Mouse (Mus musculus) MEL (cell line): ENCODE measurements around the gene Bclaf1. TPM values are rescaled to one million over a fixed set of nuclear protein-coding genes. Genes with fewer than 3 reads are reported as not detected.

Experiments
- DNase-seq: peaks from one replicate; pipeline ENCODE4 v3.0.0; 2011; ENCODE audit warnings: low read depth, low spot score
- H3K27ac ChIP-seq: 2 replicates; pipeline ENCODE4 v1.5.1; 2012; ENCODE audit warnings: low read depth, mild to moderate bottlenecking, control low read depth, low read length, moderate library complexity; ENCODE audit not compliant: control insufficient read depth
- H3K27me3 ChIP-seq, 2 experiments: fragments of 150-350 bp in 1 of 2; sonication (generic) in 1 of 2; 2 replicates each; pipeline ENCODE4 v1.6.1; 2012; ENCODE audit warnings: low read length in 2 of 2, mild to moderate bottlenecking in 2 of 2, improper control_type of control experiment in 1 of 2, moderate library complexity in 1 of 2; ENCODE audit not compliant: insufficient read depth in 2 of 2, control insufficient read depth in 1 of 2
- H3K36me3 ChIP-seq, 2 experiments: 2 replicates each; pipeline ENCODE4 v1.6.1; 2012 to 2014; ENCODE audit warnings: low read length in 2 of 2, improper control_type of control experiment in 1 of 2, inconsistent platforms in 1 of 2, mild to moderate bottlenecking in 1 of 2; ENCODE audit not compliant: insufficient read depth in 2 of 2, control insufficient read depth in 1 of 2
- H3K4me1 ChIP-seq, 2 experiments: fragments of 150-350 bp in 1 of 2; sonication (generic) in 1 of 2; 2 replicates each; pipeline ENCODE4 v1.6.1; 2012; ENCODE audit warnings: low read length in 2 of 2, improper control_type of control experiment in 1 of 2, mild to moderate bottlenecking in 1 of 2; ENCODE audit not compliant: insufficient read depth in 2 of 2, control insufficient read depth in 1 of 2
- H3K4me3 ChIP-seq, 2 experiments: fragments of 150-350 bp in 1 of 2; sonication (generic) in 1 of 2; 2 replicates each; pipeline ENCODE4 v1.5.1; 2012; ENCODE audit warnings: low read depth in 2 of 2, low read length in 2 of 2, mild to moderate bottlenecking in 2 of 2, moderate library complexity in 2 of 2, control low read depth in 1 of 2, improper control_type of control experiment in 1 of 2; ENCODE audit not compliant: control insufficient read depth in 1 of 2, insufficient read depth in 1 of 2
- H3K79me2 ChIP-seq: 2 replicates; pipeline ENCODE4 v1.6.1; 2012; ENCODE audit warnings: mild to moderate bottlenecking, low read length, moderate library complexity; ENCODE audit not compliant: control insufficient read depth, poor library complexity, insufficient read depth
- H3K9ac ChIP-seq: 2 replicates; pipeline ENCODE4 v1.6.1; 2012; ENCODE audit warnings: low read depth, mild to moderate bottlenecking, control low read depth, low read length, moderate library complexity; ENCODE audit not compliant: control insufficient read depth, poor library complexity, severe bottlenecking
- H3K9me3 ChIP-seq: fragments of 150-350 bp; sonication (generic); replicated peaks from 2 replicates; pipeline ENCODE4 v1.6.1; 2012; ENCODE audit warnings: mild to moderate bottlenecking, low read length, improper control_type of control experiment, moderate library complexity; ENCODE audit not compliant: insufficient read depth
- BHLHE40 ChIP-seq: IDR thresholded peaks from 2 replicates; pipeline ENCODE4 v1.6.1; 2012; ENCODE audit warnings: low read depth, mild to moderate bottlenecking, inconsistent platforms, low read length, improper control_type of control experiment, borderline replicate concordance
- CHD2 ChIP-seq: IDR thresholded peaks from 2 replicates; pipeline ENCODE4 v1.6.1; 2011; ENCODE audit warnings: low read length, improper control_type of control experiment
- E2F4 ChIP-seq: IDR thresholded peaks from 2 replicates; pipeline ENCODE4 v1.6.1; 2011; ENCODE audit warnings: low read depth, low read length, improper control_type of control experiment, borderline replicate concordance
- ELF1 ChIP-seq: IDR thresholded peaks from 2 replicates; pipeline ENCODE4 v1.6.1; 2014; ENCODE audit warnings: low read depth, mild to moderate bottlenecking, inconsistent platforms, low read length, improper control_type of control experiment, moderate library complexity
- EP300 ChIP-seq, 2 experiments: IDR thresholded peaks; 2 replicates each; pipeline ENCODE4 v1.6.1; 2011; ENCODE audit warnings: improper control_type of control experiment in 2 of 2, low read length in 2 of 2, low read depth in 1 of 2, mild to moderate bottlenecking in 1 of 2
- ETS1 ChIP-seq: IDR thresholded peaks from 2 replicates; pipeline ENCODE4 v1.6.1; 2012; ENCODE audit warnings: low read depth, mild to moderate bottlenecking, inconsistent platforms, low read length, improper control_type of control experiment, moderate library complexity
- GABPA ChIP-seq: IDR thresholded peaks from 2 replicates; pipeline ENCODE4 v1.6.1; 2012; ENCODE audit warnings: low read depth, mild to moderate bottlenecking, inconsistent platforms, low read length, improper control_type of control experiment, moderate library complexity
- GATA1 ChIP-seq: IDR thresholded peaks from 2 replicates; pipeline ENCODE4 v1.6.1; 2011; ENCODE audit warnings: low read depth, low read length, improper control_type of control experiment
- HCFC1 ChIP-seq: IDR thresholded peaks from 2 replicates; pipeline ENCODE4 v1.6.1; 2012; ENCODE audit warnings: low read depth, mild to moderate bottlenecking, inconsistent platforms, low read length, improper control_type of control experiment, moderate library complexity
- KAT2A ChIP-seq: conservative IDR thresholded peaks from 2 replicates; pipeline ENCODE4 v1.6.1; 2012; ENCODE audit warnings: low read depth, low read length, improper control_type of control experiment, inconsistent platforms
- MAZ ChIP-seq: IDR thresholded peaks from 2 replicates; pipeline ENCODE4 v1.6.1; 2012; ENCODE audit warnings: low read depth, mild to moderate bottlenecking, inconsistent platforms, low read length, improper control_type of control experiment
- MXI1 ChIP-seq: IDR thresholded peaks from 2 replicates; pipeline ENCODE4 v1.6.1; 2011; ENCODE audit warnings: mild to moderate bottlenecking, low read depth, low read length, improper control_type of control experiment
- MYC ChIP-seq: IDR thresholded peaks from 2 replicates; pipeline ENCODE4 v1.6.1; 2011; ENCODE audit warnings: low read depth, mild to moderate bottlenecking, low read length, improper control_type of control experiment, moderate library complexity
- NELFE ChIP-seq: IDR thresholded peaks from 2 replicates; pipeline ENCODE4 v1.6.1; 2011; ENCODE audit warnings: low read depth, low read length, improper control_type of control experiment
- NRF1 ChIP-seq: IDR thresholded peaks from 2 replicates; pipeline ENCODE4 v1.6.1; 2014; ENCODE audit warnings: low read depth, mild to moderate bottlenecking, inconsistent platforms, low read length, improper control_type of control experiment, moderate library complexity; ENCODE audit not compliant: poor library complexity, insufficient read depth, severe bottlenecking
- POLR2A ChIP-seq, 2 experiments: IDR thresholded peaks; 2 replicates each; pipeline ENCODE4 v1.6.1; 2011 to 2012; ENCODE audit warnings: low read length in 2 of 2, mild to moderate bottlenecking in 2 of 2, control low read depth in 1 of 2, improper control_type of control experiment in 1 of 2, low read depth in 1 of 2, moderate library complexity in 1 of 2; ENCODE audit not compliant: control insufficient read depth in 1 of 2, insufficient read depth in 1 of 2, poor library complexity in 1 of 2
- POLR2AphosphoS2 ChIP-seq: IDR thresholded peaks from 2 replicates; pipeline ENCODE4 v1.6.1; 2011; ENCODE audit warnings: low read length, improper control_type of control experiment
- POLR2AphosphoS5 ChIP-seq: IDR thresholded peaks from 2 replicates; pipeline ENCODE4 v1.6.1; 2012; ENCODE audit warnings: low read depth, borderline replicate concordance, mild to moderate bottlenecking, inconsistent platforms, low read length, moderate library complexity, mixed read lengths
- TBP ChIP-seq: IDR thresholded peaks from 2 replicates; pipeline ENCODE4 v1.8.0; 2011; ENCODE audit warnings: low read depth, low read length, improper control_type of control experiment
- TCF12 ChIP-seq: IDR thresholded peaks from 2 replicates; pipeline ENCODE4 v1.6.1; 2014; ENCODE audit warnings: low read depth, mild to moderate bottlenecking, inconsistent platforms, low read length, improper control_type of control experiment, moderate library complexity
- UBTF ChIP-seq: IDR thresholded peaks from 2 replicates; pipeline ENCODE4 v1.6.1; 2012; ENCODE audit warnings: low read depth, mild to moderate bottlenecking, inconsistent platforms, low read length, improper control_type of control experiment, moderate library complexity, borderline replicate concordance; ENCODE audit not compliant: insufficient read depth
- USF1 ChIP-seq: IDR thresholded peaks from 2 replicates; pipeline ENCODE4 v1.6.1; 2014; ENCODE audit warnings: low read depth, mild to moderate bottlenecking, inconsistent platforms, low read length, improper control_type of control experiment, moderate library complexity
- USF2 ChIP-seq, 2 experiments: IDR thresholded peaks; 2 replicates each; pipeline ENCODE4 v1.6.1; 2011 to 2012; ENCODE audit warnings: improper control_type of control experiment in 2 of 2, low read length in 2 of 2, borderline replicate concordance in 1 of 2, inconsistent platforms in 1 of 2, low read depth in 1 of 2, mild to moderate bottlenecking in 1 of 2; ENCODE audit not compliant: insufficient read depth in 1 of 2
- ZC3H11A ChIP-seq: IDR thresholded peaks from 2 replicates; pipeline ENCODE4 v1.6.1; 2012; ENCODE audit warnings: low read depth, mild to moderate bottlenecking, inconsistent platforms, low read length, improper control_type of control experiment
- ZMIZ1 ChIP-seq: IDR thresholded peaks from 2 replicates; pipeline ENCODE4 v1.6.1; 2012; ENCODE audit warnings: low read depth, mild to moderate bottlenecking, inconsistent platforms, low read length, improper control_type of control experiment, moderate library complexity
- ZNF384 ChIP-seq: IDR thresholded peaks from 2 replicates; pipeline ENCODE4 v1.6.1; 2012; ENCODE audit warnings: low read depth, mild to moderate bottlenecking, inconsistent platforms, low read length, improper control_type of control experiment
- polyA plus RNA-seq, 2 experiments: library from polyadenylated mRNA; stranded (reverse) in 1 of 2; unstranded in 1 of 2; fragments of >175 nt in 1 of 2; fragments of >200 nt in 1 of 2; gene quantifications; 2 replicates each; pipeline versions ENCODE4 v1.2.1 to v1.2.4; 2012; ENCODE audit warnings: low replicate concordance in 2 of 2, low read depth in 1 of 2; ENCODE audit not compliant: insufficient read length in 2 of 2, insufficient read depth in 1 of 2, missing spikeins in 1 of 2
- total RNA-seq: library from RNA; depleted of rRNA; stranded (reverse); fragments of 300-350 nt; gene quantifications from 2 replicates; pipeline ENCODE4 v1.2.3, GENCODE M21; 2012; rRNA removed

Bclaf1 gene
- total RNA-seq (94.0 and 114 TPM in 2 replicates), polyA plus RNA-seq (100 to 1,000 TPM; 171 to 412 TPM)

GRCm38 (mm10) chr10:20311918-20312735 is at the start of gene Bclaf1:
Bclaf1 (plus strand) TSS chr10:20312469.
- peaks cover 41% of the 10 kb centered on the region for H3K79me2 ChIP-seq
- peak within 1 kb of the TSS; percentile 100 for H3K27ac ChIP-seq
- no peaks in the 10 kb centered on the region for H3K9me3 ChIP-seq
- no peaks in the 10 kb centered on the region for H3K27me3 ChIP-seq
- peak within 1 kb of the TSS; percentile 81 to 82 for H3K4me3 ChIP-seq
- TF ChIP-seq MXI1, result peak; percentile 40; the same call in 1 of the 2 replicates
- TF ChIP-seq NELFE, result peak; percentile 92
- TF ChIP-seq ZC3H11A, result no peak
- no peak for TF ChIP-seq GABPA
- TF ChIP-seq HCFC1, result peak; percentile 85
- TF ChIP-seq POLR2AphosphoS2, result peak; percentile 36; the same call in 1 of the 2 replicates
- no peak for TF ChIP-seq USF1
- TF ChIP-seq NRF1, result peak; percentile 38; the same call in 1 of the 2 replicates
- TF ChIP-seq GATA1, result no peak
- TF ChIP-seq ETS1, result peak; percentile 16; the same call in 1 of the 2 replicates
- TF ChIP-seq E2F4, result 0 out of 2 replicates have a peak, but pooled peaks have one; percentile 34
- no peak for TF ChIP-seq USF2 (IDR thresholded peaks at IDR 0.05; ENCODE audit: borderline replicate concordance in 1 of 2, insufficient read depth in 1 of 2, low read depth in 1 of 2, low read length in 2 of 2)
- TF ChIP-seq MAZ, result peak; percentile 47
- peak; percentile 71 for TF ChIP-seq ELF1
- peak; percentile 66 for TF ChIP-seq KAT2A
- peak; percentile 92 for TF ChIP-seq CHD2
- TF ChIP-seq BHLHE40, result no peak
- TF ChIP-seq POLR2A (IDR thresholded peaks at IDR 0.05; ENCODE audit: control insufficient read depth in 1 of 2, insufficient read depth in 1 of 2, low read depth in 1 of 2, low read length in 2 of 2, poor library complexity in 1 of 2), result peak; percentile 55 to 95
- TF ChIP-seq EP300 (IDR thresholded peaks at IDR 0.05; ENCODE audit: low read depth in 1 of 2, low read length in 2 of 2), result peak in 1 of 2 experiments; percentile 25; a peak in 1 of 4 replicates
- TF ChIP-seq UBTF, result peak; percentile 83; the same call in 1 of the 2 replicates
- TF ChIP-seq ZMIZ1, result peak; percentile 92
- no peak for TF ChIP-seq ZNF384
- peak; percentile 71 for TF ChIP-seq TCF12
- peak; percentile 95 for TF ChIP-seq TBP
- peak; percentile 92 for TF ChIP-seq POLR2AphosphoS5
- TF ChIP-seq MYC, result no peak; the same call in none of the 2 replicates
- DNase-seq, result peak; percentile 99
- H3K4me1 ChIP-seq, result peaks cover 4 to 9% of the 10 kb centered on the region in 2 experiments; a peak in 3 of 4 replicates
- H3K9ac ChIP-seq, result peak within 1 kb of the TSS; percentile 96
- peaks cover 14 to 27% of the 10 kb centered on the region in 2 experiments for H3K36me3 ChIP-seq
